8 mouse cellular contexts compared by ENCODE assay signal in genomic region chr16:58671212-58671985, GRCm38 (mm10). TPM values are rescaled to one million over a fixed set of nuclear protein-coding genes. Genes with fewer than 3 reads are reported as not detected.
DNase-seq lines count a peak whose midpoint lies in the region; ATAC-seq and TF ChIP-seq lines count a peak whose summit lies in the region.

No protein-coding gene starts in this region.

- no peaks in the 10 kb centered on the region for H3K27me3 ChIP-seq in cerebellum, adult 2 months (ENCODE audit: control insufficient read depth, insufficient read depth, low read length)
- no peaks in the 10 kb centered on the region for H3K27me3 ChIP-seq in forebrain, embryonic 13.5 days
- H3K27me3 ChIP-seq in liver, embryonic 13.5 days = no peaks in the 10 kb centered on the region

- DNase-seq in cerebellum, adult 2 months = no peak
- DNase-seq in cerebellum, adult 9-10 months = no peak
- peak; percentile 26 for DNase-seq in 3134 (ENCODE audit: extremely low read depth, insufficient read length, low spot score)
- no peak for DNase-seq in liver, embryonic 13.5 days
- no peak for DNase-seq in urinary bladder, postnatal 25 days (ENCODE audit: low spot score)
- DNase-seq in layer of hippocampus, adult 18-20 months (ENCODE audit: low spot score in 2 of 2) = no peak
- no peak for DNase-seq in frontal cortex, postnatal 36 days (ENCODE audit: low spot score in 2 of 2)

- no peak overlapping the region for H3K27ac ChIP-seq in cerebellum, adult 2 months (ENCODE audit: insufficient read depth, low read length)
- no peak overlapping the region for H3K27ac ChIP-seq in forebrain, embryonic 13.5 days
- peak overlapping the region; percentile 99 for H3K27ac ChIP-seq in liver, embryonic 13.5 days

- H3K4me1 ChIP-seq in cerebellum, adult 2 months (ENCODE audit: control insufficient read depth, insufficient read depth, low read length) = no peaks in the 10 kb centered on the region
- H3K4me1 ChIP-seq in forebrain, embryonic 13.5 days = peaks cover 4% of the 10 kb centered on the region
- peaks cover 69% of the 10 kb centered on the region for H3K4me1 ChIP-seq in liver, embryonic 13.5 days (replicated peaks)

- ATAC-seq in forebrain, embryonic 13.5 days = no peak
- ATAC-seq in liver, embryonic 13.5 days (ENCODE audit: low read depth) = no peak

- no peak for TF ChIP-seq CTCF in cerebellum, adult 2 months (IDR thresholded peaks at IDR 0.05; ENCODE audit: borderline replicate concordance, insufficient read depth, low read depth, low read length)

- H3K4me3 ChIP-seq in cerebellum, adult 2 months (replicated peaks; ENCODE audit: insufficient read depth, low read depth, low read length) = peak overlapping the region; percentile 89
- H3K4me3 ChIP-seq in forebrain, embryonic 13.5 days = peak overlapping the region; percentile 87
- peak overlapping the region; percentile 97 for H3K4me3 ChIP-seq in liver, embryonic 13.5 days (replicated peaks)

- peak overlapping the region; percentile 84; the same call in 1 of the 2 replicates for H3K9ac ChIP-seq in forebrain, embryonic 13.5 days
- peak overlapping the region; percentile 99 for H3K9ac ChIP-seq in liver, embryonic 13.5 days

- TF ChIP-seq POLR2A in cerebellum, adult 2 months (IDR thresholded peaks at IDR 0.05; ENCODE audit: borderline replicate concordance, insufficient read depth, low read length) = no peak

- H3K4me2 ChIP-seq in forebrain, embryonic 13.5 days = peak overlapping the region; percentile 85
- peak overlapping the region; percentile 79 for H3K4me2 ChIP-seq in liver, embryonic 13.5 days

- 74% methylated on average over 8 of the region's 8 CpGs for WGBS in cerebellum, adult 2 months
- 78% methylated on average over 8 of the region's 8 CpGs for WGBS in forebrain, embryonic 13.5 days
- 23% methylated on average over 8 of the region's 8 CpGs for WGBS in liver, embryonic 13.5 days (ENCODE audit: insufficient replicate concordance)

- peaks cover 28% of the 10 kb centered on the region for H3K36me3 ChIP-seq in forebrain, embryonic 13.5 days (ENCODE audit: poor library complexity, severe bottlenecking)
- peaks cover 50% of the 10 kb centered on the region for H3K36me3 ChIP-seq in liver, embryonic 13.5 days

- H3K9me3 ChIP-seq in forebrain, embryonic 13.5 days (replicated peaks) = no peaks in the 10 kb centered on the region
- H3K9me3 ChIP-seq in liver, embryonic 13.5 days (replicated peaks) = no peaks in the 10 kb centered on the region

RNA-seq across cellular contexts. Expression of gene Cpox, which starts 1.3 kb away (rescaled TPM):
- polyA plus RNA-seq in cerebellum, adult 2 months (2012; rRNA removed) = 40.9 and 44.4 TPM in 2 replicates
- polyA plus RNA-seq in forebrain, embryonic 13.5 days (2015; fragmentation: Nextera tagmentation; extraction: Ambion mirVana) = 8.4 and 10.3 TPM in 2 replicates
- polyA plus RNA-seq in liver, embryonic 13.5 days (2015; fragmentation: Nextera tagmentation; extraction: Ambion mirVana) = 422 and 453 TPM in 2 replicates
- total RNA-seq in layer of hippocampus, adult 18-20 months (2021) = 10 to 100 TPM; 51.6 to 52.7 TPM

RNA-seq across cellular contexts. Expression of gene E330017A01Rik, which starts 32.9 kb away (rescaled TPM):
- polyA plus RNA-seq in cerebellum, adult 2 months (2012; rRNA removed) = not detected in 2 replicates
- not detected in 2 replicates for polyA plus RNA-seq in forebrain, embryonic 13.5 days (2015; fragmentation: Nextera tagmentation; extraction: Ambion mirVana)
- not detected in 2 replicates for polyA plus RNA-seq in liver, embryonic 13.5 days (2015; fragmentation: Nextera tagmentation; extraction: Ambion mirVana)
- total RNA-seq in layer of hippocampus, adult 18-20 months (2021) = not detected

RNA-seq across cellular contexts. Expression of gene Gpr15, which starts 47.5 kb away (rescaled TPM):
- 0.06 TPM in 1 of 2 replicates, not detected in the other for polyA plus RNA-seq in cerebellum, adult 2 months (2012; rRNA removed)
- polyA plus RNA-seq in forebrain, embryonic 13.5 days (2015; fragmentation: Nextera tagmentation; extraction: Ambion mirVana) = not detected in 2 replicates
- 0.06 and 0.16 TPM in 2 replicates for polyA plus RNA-seq in liver, embryonic 13.5 days (2015; fragmentation: Nextera tagmentation; extraction: Ambion mirVana)
- total RNA-seq in layer of hippocampus, adult 18-20 months (2021) = not detected

RNA-seq across cellular contexts. Expression of gene Gm813, which starts 54.6 kb away (rescaled TPM):
- not detected in 2 replicates for polyA plus RNA-seq in cerebellum, adult 2 months (2012; rRNA removed)
- not detected in 2 replicates for polyA plus RNA-seq in forebrain, embryonic 13.5 days (2015; fragmentation: Nextera tagmentation; extraction: Ambion mirVana)
- not detected in 2 replicates for polyA plus RNA-seq in liver, embryonic 13.5 days (2015; fragmentation: Nextera tagmentation; extraction: Ambion mirVana)
- not detected for total RNA-seq in layer of hippocampus, adult 18-20 months (2021)

RNA-seq across cellular contexts. Expression of gene Cldnd1, which starts 56.3 kb away (rescaled TPM):
- 134 and 137 TPM in 2 replicates for polyA plus RNA-seq in cerebellum, adult 2 months (2012; rRNA removed)
- polyA plus RNA-seq in forebrain, embryonic 13.5 days (2015; fragmentation: Nextera tagmentation; extraction: Ambion mirVana) = 108 and 110 TPM in 2 replicates
- polyA plus RNA-seq in liver, embryonic 13.5 days (2015; fragmentation: Nextera tagmentation; extraction: Ambion mirVana) = 32.9 and 41.4 TPM in 2 replicates
- 100 to 1,000 TPM in 1 of 2 experiments, 10 to 100 TPM in 1; 95.5 to 101 TPM for total RNA-seq in layer of hippocampus, adult 18-20 months (2021)
